Mouse (Mus musculus): ENCODE data around the gene Atg4d.
"Not testable (repeated sequence)": the region's sequence is repeated elsewhere in the genome, so short reads cannot be mapped to it uniquely, and the experiment has no call there.

Atg4d gene

DNA sequence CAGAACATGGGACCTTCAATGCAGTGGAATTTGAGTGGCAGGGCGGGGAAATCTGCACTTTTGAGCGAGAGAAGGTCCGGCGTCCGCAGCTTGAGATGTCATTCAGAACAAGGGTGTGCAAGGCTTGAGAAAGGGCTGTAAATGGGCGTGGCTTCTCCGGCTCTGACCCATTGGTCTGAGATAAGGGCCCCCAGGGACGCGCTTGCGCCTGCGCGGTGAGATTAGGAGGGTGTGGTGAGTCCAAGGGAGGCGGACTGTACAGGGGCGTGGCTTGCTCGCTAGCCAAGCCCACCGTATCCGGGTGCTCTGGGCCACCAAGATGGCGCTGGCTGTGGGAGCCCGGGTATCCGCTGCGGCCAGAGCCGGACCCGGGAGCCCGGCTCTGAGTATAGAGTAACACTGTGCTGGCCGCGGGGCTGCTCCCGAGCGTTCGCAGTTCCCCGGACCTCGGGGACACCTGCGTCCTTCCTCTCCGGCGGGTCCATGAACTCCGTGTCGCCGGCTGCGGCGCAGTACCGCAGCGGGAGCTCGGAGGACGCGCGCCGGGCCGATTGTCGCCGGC is at the start of gene Atg4d:
Gene Atg4d, plus strand, starts transcription at position 294 of the 562 bp plus-strand sequence.
- peak; percentile 94 for DNase-seq (ENCODE audit: low spot score)

- no peak for DNase-seq (ENCODE audit: low spot score)
Measured at GRCm38 (mm10) chr9:21216050-21216841, 48.8 kb upstream of the Atg4d start.

GRCm38 (mm10) chr9:21219820-21220219 is 45.3 kb upstream of the Atg4d start:
- DNase-seq (ENCODE audit: low spot score), result no peak

DNA sequence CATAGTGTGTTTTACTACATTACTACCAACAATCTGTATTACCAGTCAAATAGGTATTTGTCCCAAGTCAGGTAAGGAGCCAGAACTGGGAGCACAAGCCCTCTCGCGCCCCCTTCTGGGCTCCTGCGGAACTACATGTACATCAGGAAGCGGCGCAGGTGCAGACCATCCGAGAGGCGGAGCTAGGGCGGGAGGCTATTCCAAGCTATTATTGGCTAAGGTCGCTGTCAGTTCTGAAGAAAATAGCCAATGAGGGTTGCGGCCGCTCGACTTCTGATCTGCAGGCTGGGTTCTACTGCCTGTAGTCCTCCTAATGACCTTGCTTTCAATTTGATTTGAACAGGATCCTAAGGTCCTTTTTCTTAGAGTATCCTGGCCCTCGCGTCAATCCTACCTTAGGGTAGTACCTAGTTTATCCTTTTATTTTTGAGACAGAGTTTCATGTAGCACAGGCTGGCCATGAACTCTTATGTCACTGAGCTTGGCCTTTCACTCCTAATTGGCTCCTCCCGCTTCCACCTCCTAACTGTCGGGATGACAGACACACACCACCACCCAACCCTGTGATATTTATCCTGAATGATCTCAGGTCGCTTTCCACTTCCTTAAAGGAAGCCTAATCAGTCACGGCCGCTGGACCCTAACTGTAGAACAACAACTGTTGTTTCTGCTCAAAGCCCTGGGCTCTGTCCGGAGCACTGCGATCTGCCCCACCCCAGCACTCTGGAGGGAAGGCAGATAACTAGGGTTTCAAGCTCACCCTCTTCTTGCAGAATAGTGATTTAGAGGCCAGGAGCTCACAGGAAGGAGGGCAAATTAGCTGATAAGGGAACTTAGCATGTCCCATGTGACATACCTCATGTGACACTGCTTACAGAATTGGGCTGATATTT is 44.4 kb upstream of the Atg4d start:
- peak; percentile 90 for DNase-seq (ENCODE audit: low spot score)

DNA sequence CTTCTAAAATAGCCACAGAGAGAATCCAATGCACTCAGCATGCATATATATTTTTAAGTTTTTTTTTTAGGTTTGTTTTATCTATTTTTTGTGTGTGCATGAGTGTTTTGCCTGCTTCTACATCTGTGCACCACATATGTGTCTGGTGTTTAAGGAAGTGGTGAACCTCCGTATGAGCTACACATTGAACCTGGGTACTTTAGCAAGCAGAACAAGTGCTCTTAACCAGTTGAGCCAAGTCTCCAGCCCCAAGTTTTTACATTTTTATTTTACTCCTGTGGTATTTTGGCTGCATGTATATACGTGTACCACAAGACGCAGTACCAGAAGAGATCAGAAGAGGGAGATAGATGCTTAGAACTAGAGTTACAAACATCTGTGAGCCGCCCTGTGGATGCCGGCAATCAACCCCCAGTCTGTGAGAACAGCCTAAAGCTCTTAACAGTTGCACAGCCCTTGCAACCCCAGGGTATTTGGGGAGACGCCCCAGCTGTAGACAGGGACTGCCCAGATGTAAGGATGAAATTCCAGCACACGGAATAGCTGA is 43.6 kb upstream of the Atg4d start:
- DNase-seq (ENCODE audit: low spot score), result no peak

GRCm38 (mm10) chr9:21223490-21223889 is 41.6 kb upstream of the Atg4d start:
- not testable (repeated sequence) for DNase-seq (ENCODE audit: low spot score)

- DNase-seq (ENCODE audit: low spot score), result no peak
Measured at GRCm38 (mm10) chr9:21223906-21224305, 41.2 kb upstream of the Atg4d start.

DNA sequence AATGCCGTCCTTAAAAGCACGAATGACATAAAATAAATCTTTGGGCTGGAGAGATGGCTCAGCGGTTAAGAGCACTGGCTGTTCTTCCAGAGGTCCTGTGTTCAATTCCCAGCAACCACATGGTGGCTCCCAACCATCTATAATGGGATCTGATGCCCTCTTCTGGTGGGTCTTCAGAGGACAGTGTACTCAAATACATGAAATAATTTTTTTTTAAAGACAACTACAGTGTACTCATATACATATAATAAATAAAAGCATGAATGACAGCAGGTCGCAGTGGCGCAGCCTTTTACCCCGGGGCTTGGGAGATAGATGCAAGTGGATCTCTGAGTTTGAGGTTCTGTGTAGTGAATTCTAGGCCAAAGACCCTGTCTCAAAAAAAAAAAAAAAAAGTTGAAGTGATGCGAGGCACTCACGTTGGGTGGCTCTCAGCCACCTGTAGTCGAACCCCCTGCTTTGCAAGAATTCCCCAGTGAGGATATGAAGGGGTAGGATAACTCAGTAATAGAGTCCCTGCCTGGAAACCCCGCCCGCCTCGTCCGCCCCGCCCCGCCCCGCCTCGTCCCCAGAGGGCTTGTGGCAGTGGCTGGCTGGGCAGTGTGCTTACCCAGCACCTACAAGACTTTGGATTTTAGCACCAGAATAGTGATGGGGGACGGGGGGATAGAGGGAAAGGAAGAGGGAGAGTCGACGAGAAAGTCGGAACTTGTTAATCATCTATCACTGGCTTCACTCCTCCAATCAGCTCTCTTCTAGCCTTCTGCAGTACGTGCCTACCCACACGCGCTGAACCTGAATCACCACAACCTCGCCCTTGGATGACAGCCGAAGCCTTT is 40.3 kb upstream of the Atg4d start:
- DNase-seq (ENCODE audit: low spot score), result no peak

DNA sequence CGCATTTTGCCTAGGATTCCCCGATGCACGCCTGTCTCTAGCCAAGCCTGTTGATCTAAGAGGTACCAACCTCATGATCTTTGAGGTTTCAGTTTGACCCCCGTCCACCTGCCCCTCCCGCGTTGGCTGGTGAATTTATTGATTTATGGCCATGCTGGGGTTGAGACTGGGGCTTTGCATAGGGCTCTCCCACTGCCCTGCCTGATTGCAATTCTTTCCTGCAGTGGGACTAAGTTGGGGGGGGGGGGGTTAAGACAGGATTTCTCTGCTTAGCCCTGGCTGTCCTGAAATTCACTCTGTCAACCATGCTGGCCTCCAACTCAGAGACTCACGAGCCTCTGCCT is 39.7 kb upstream of the Atg4d start:
- no peak for DNase-seq (ENCODE audit: low spot score)

DNA sequence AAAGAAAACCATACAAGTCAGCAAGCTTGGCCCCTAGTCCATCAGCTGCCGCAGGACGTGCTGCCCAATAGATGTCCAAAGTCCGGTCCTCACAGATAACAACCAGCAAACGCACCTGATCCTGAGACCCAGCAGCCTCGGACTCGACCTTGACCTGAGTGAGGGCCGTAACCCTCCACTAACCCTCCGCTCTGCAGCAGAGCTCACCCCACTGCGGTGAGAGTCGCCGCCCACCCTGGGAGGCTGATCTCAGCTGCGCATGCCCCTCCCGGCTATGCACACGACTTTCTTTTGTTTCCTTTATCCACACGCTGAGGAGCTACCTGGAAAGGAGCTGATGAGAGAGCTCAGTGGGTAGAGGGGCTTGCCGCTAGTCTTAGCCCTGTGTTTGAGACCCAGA is 37.8 kb upstream of the Atg4d start:
- DNase-seq (ENCODE audit: low spot score), result no peak

DNA sequence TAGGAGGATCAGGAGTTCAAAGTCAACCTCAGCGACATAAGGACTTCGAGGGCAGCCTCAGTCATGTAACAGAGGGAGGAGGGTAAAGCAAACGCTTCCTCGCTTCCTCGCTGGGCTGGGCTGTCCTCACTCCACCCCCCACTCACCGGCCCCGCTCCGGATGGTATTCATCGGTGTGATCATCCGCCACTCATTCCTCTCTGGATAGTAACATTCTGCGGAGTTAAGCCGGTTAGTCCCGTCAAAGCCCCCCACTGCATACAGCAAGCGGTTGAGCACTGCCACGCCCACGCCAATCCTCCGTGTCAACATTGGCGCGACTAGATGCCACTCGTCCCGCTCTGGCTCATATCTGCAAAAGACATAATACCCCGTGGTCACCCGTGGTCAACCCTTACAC is 33.5 kb upstream of the Atg4d start:
- no peak for DNase-seq (ENCODE audit: low spot score)

DNA sequence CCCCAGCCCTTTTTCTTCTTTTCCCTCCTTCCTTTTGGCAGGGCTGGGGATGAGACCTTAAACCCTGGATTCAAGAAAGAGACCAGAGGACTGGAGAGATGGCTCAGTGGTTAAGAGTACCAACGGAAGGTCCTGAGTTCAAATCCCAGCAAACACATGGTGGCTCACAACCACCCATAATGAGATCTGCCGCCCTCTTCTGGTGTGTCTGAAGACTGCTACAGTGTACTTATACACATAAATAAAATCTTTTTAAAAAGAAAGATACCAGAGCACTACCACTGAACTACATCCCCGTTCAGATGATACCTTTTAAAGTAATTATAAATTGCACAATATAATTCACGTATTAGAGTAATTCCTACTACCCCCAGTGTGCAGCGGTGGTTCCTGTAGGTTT is 32.2 kb upstream of the Atg4d start:
- no peak for DNase-seq (ENCODE audit: low spot score)

DNA sequence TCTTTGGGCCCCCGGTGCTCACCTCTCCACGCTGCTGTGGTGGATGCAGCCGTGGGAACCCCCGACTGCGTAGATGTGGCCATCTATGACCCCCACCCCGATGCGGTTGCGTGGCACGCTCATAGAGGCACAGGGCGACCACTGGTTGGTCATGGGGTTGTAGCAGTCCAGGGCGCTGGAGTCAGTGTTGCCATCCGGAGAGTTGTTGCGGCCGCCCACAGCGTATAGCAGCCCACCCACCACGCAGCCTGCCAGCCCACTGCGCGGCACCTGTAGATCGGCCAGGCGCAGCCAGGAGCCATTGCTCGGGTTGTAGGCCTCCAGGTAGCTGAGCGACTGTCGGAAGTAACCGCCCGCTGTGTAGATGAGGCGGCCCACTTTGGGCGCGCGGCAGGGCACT is 31.7 kb upstream of the Atg4d start:
- DNase-seq (ENCODE audit: low spot score), result no peak

DNA sequence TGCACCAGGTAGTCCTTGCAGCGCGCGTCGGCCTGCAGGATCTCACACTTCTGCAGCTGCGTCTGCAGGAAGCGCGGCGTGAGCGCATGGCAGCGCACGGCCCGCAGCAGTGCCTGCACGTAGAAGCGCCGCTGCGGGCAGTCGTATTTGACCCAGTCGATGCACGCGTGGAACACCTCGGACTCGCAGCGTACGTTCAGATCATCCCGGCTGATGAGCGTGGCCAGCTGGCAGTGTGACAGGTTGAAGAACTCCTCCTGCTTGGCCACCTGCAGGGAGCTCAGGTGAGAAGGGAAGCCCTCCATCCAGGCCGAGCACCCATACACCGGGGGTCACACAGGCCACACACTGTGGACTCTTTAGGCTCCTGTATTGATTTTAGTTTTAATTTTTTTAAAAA is 31.3 kb upstream of the Atg4d start:
- no peak for DNase-seq (ENCODE audit: low spot score)

DNA sequence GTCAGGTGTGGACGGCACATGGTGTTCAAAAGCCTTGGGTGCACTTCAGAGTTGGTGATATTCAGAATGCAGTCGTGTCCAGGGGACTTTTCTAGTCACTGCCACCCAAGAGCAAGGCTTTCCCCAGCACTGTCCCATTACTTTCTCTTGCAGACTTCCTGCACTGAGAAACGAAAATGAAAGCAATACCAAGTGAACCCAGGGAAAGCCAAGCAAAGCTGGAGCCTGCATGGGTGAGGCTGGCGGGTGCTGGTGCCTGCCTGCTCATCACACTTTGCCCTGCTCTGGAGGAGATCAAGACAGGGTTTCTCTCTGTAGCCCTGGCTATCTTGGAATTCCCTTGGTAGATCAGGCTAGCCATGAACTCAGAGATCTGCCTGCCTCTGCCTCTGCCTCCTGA is 29.8 kb upstream of the Atg4d start:
- no peak for DNase-seq (ENCODE audit: low spot score)

DNA sequence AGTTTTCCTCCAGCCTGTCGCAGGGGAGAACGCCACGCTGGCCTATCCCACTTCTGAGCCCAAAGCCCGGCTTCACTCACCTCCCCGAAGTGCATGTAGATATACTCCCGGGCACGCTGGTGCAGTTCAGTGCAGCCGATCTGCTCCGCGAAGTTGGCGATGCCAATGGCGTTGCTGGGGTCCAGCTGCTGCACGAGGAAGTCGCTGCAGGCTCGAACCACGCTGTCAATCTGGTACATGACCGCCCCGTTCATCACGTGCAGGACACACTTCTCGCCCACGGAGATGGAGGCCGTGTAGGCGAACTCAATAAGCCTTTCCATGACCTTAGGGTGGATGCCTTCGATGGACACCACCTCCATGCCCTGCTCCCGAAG is 28.1 kb upstream of the Atg4d start:
- no peak for DNase-seq (ENCODE audit: low spot score)

DNA sequence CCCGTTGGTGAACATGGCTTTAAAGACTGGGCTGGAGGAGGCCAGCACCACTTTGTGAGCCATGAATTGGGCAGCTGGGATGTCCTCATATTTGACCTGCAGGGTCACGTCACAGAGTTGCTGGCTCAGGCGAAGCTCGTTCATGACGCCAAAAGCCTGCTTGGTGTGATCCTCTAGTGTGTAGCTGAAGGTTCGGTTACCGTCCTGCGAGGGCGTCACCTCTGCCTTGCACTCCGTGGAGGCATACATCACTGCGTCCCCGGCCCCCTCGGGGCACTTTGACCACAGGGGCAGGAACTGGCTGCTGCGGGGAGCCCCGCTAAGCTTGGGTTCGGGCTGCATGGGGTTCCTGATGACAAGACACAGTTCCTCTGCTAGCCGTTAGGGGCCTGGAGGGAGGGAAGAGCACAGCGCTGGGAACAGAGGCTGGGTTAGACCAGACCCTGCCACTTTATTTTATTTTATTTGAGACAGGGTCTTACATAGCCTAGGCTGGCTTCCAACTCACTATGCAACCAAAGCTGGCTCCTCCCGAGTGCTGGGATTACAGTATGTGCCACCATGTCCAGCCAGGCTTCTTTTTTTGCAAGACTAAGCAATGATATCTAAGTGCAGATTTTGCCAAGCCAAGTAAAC is 27.6 kb upstream of the Atg4d start:
- no peak for DNase-seq (ENCODE audit: low spot score)

GRCm38 (mm10) chr9:21238004-21238732 is 26.9 kb upstream of the Atg4d start:
- DNase-seq (ENCODE audit: low spot score), result no peak

GRCm38 (mm10) chr9:21238733-21239464 is 26.2 kb upstream of the Atg4d start, which contains the start of gene Keap1:
Gene Keap1, minus strand, starts transcription at chr9:21239361.
- peak; percentile 77 for DNase-seq (ENCODE audit: low spot score)

- no peak for DNase-seq (ENCODE audit: low spot score)
Measured at GRCm38 (mm10) chr9:21239465-21239848, 25.6 kb upstream of the Atg4d start.
